12 mouse cellular contexts compared by ENCODE assay signal in genomic region chr12:86276463-86276862, GRCm38 (mm10).
"Had no signal": no experiment of that assay in that cellular context is flagged by ENCODE, and none has a peak within 500 bp of the region (broad histone marks: within the 10 kb centered on the region; RNA-seq: fewer than 3 reads in every experiment).

No protein-coding gene starts in this region.

- H3K9me3 ChIP-seq: limb, embryonic 12.5 days; liver, embryonic 13.5 days; lung, embryonic 15.5 days; midbrain, embryonic 12.5 days; neural tube, embryonic 15.5 days had no signal

- H3K4me1 ChIP-seq: liver, embryonic 13.5 days; lung, embryonic 15.5 days had no signal

- DNase-seq: kidney, postnatal 10 days; kidney, postnatal 4 days; liver; liver, embryonic 13.5 days; liver, postnatal 0 days; right cerebral cortex, postnatal 25 days; thymus, postnatal 36 days had no signal

- H3K9ac ChIP-seq: limb, embryonic 12.5 days; liver, embryonic 13.5 days; liver, postnatal 0 days; lung, embryonic 15.5 days; midbrain, embryonic 12.5 days; neural tube, embryonic 15.5 days had no signal

- ATAC-seq: liver, postnatal 0 days had no signal

- H3K4me2 ChIP-seq: limb, embryonic 12.5 days; liver, embryonic 13.5 days; lung, embryonic 15.5 days; midbrain, embryonic 12.5 days; neural tube, embryonic 15.5 days had no signal

- H3K27me3 ChIP-seq: limb, embryonic 12.5 days; liver, embryonic 13.5 days; lung, embryonic 15.5 days; midbrain, embryonic 12.5 days; neural tube, embryonic 15.5 days had no signal

- H3K4me3 ChIP-seq: limb, embryonic 12.5 days; liver, embryonic 13.5 days; lung, embryonic 15.5 days; midbrain, embryonic 12.5 days; myocyte; neural tube, embryonic 15.5 days had no signal

- H3K27ac ChIP-seq: limb, embryonic 12.5 days; liver, embryonic 13.5 days; lung, embryonic 15.5 days; midbrain, embryonic 12.5 days; neural tube, embryonic 15.5 days had no signal
